Mouse (Mus musculus) neutrophil, adult 65 days (primary cell): Measurements from ENCODE around the gene Gtsf2. TPM values are rescaled to one million over a fixed set of nuclear protein-coding genes. Genes with fewer than 3 reads are reported as not detected.

Experiments
- total RNA-seq: library from RNA; stranded (reverse); gene quantifications from 2 replicates; pipeline ENCODE4 v1.2.4, GENCODE M21; 2023

The Gtsf2 gene
- not detected in 2 replicates for total RNA-seq

GRCm38 (mm10) chr15:103448369-103448768 is at the start of gene Gtsf2:
Gene Gtsf2 (minus strand): TSS chr15:103448469.

GRCm38 (mm10) chr15:103453551-103454218 is 5.4 kb upstream of the Gtsf2 start, which contains the start of gene Nckap1l:
Gene Nckap1l (plus strand): TSS chr15:103453794.

GRCm38 (mm10) chr15:103430241-103430640 is 18.0 kb downstream of the Gtsf2 start, which contains the start of gene Gtsf1:
Gene Gtsf1 (minus strand): TSS chr15:103430470.

Other genes starting within 250 kb of the Gtsf2 start
- gene Cbx5, start 208.7 kb downstream of the Gtsf2 start, total RNA-seq: 25.3 and 26.7 TPM in 2 replicates
- 191 and 223 TPM in 2 replicates for gene Hnrnpa1, start 208.0 kb downstream of the Gtsf2 start, total RNA-seq
- gene Nfe2, start 190.1 kb downstream of the Gtsf2 start, total RNA-seq: 222 and 245 TPM in 2 replicates
- 106 and 123 TPM in 2 replicates for gene Copz1, start 175.8 kb downstream of the Gtsf2 start, total RNA-seq
- 20.9 and 24.6 TPM in 2 replicates for gene Gpr84, start 137.9 kb downstream of the Gtsf2 start, total RNA-seq
- 20.5 and 23.0 TPM in 2 replicates for gene Zfp385a, start 108.4 kb downstream of the Gtsf2 start, total RNA-seq
- gene Itga5, start 81.7 kb downstream of the Gtsf2 start, total RNA-seq: 35.2 and 40.3 TPM in 2 replicates
- gene Gtsf1, start 18.0 kb downstream of the Gtsf2 start, total RNA-seq: 1.1 TPM in 2 replicates
- 305 and 385 TPM in 2 replicates for gene Nckap1l, start 5.3 kb upstream of the Gtsf2 start, total RNA-seq
- 78.7 and 129 TPM in 2 replicates for gene Pde1b, start 54.6 kb upstream of the Gtsf2 start, total RNA-seq
- not detected in 2 replicates for gene Ppp1r1a, start 89.5 kb upstream of the Gtsf2 start, total RNA-seq
- gene Glycam1, start 116.6 kb upstream of the Gtsf2 start, total RNA-seq: not detected in 2 replicates